Mouse (Mus musculus) cerebellum, adult 2 months (tissue): ENCODE data around the gene Gm26661.

Experiments
- CTCF ChIP-seq: fragments of 200-500 bp; IDR thresholded peaks from 2 replicates; pipeline ENCODE4 v1.5.1; 2011; ENCODE audit warnings: low read depth, mild to moderate bottlenecking, control low read depth, low read length, moderate library complexity, borderline replicate concordance; ENCODE audit not compliant: insufficient read depth
- POLR2A ChIP-seq: fragments of 200-500 bp; IDR thresholded peaks from 2 replicates; pipeline ENCODE4 v1.6.1; 2011; ENCODE audit warnings: low read length, control low read depth, borderline replicate concordance; ENCODE audit not compliant: insufficient read depth

GRCm38 (mm10) chr14:7808501-7808981 lies 17.2 kb downstream of the Gm26661 start:
- TF ChIP-seq CTCF (no peak), POLR2A (no peak)
